Mouse (Mus musculus) forebrain, embryonic 15.5 days (tissue): ENCODE data around the gene Cd320. TPM values are rescaled to one million over a fixed set of nuclear protein-coding genes. Genes with fewer than 3 reads are reported as not detected.
A peak's percentile ranks its signal among the peaks of the same experiment; 100 is the strongest.

Source experiments
- ATAC-seq: fragments of 200-750 bp; cut with Nextera tagmentation; replicated peaks from 2 replicates; pipeline ENCODE4 v1.8.0; 2017; ENCODE audit warnings: mild to moderate bottlenecking, moderate TSS enrichment, moderate library complexity
- H3K27ac ChIP-seq: fragments of 300-500 bp; sonication (generic); replicated peaks from 2 replicates; pipeline ENCODE4 v1.5.1; 2015; ENCODE audit warnings: mild to moderate bottlenecking, inconsistent platforms
- H3K27me3 ChIP-seq: fragments of 300-500 bp; sonication (generic); 2 replicates; pipeline ENCODE4 v1.6.1; 2015; ENCODE audit warnings: inconsistent platforms
- H3K36me3 ChIP-seq: fragments of 300-500 bp; sonication (generic); 2 replicates; pipeline ENCODE4 v1.6.1; 2015; ENCODE audit warnings: mild to moderate bottlenecking, inconsistent platforms
- H3K4me1 ChIP-seq: fragments of 300-500 bp; sonication (generic); 2 replicates; pipeline ENCODE4 v1.6.1; 2015; ENCODE audit warnings: inconsistent platforms
- H3K4me2 ChIP-seq: fragments of 300-500 bp; sonication (generic); replicated peaks from 2 replicates; pipeline ENCODE4 v1.6.1; 2015; ENCODE audit warnings: mild to moderate bottlenecking, inconsistent platforms
- H3K4me3 ChIP-seq: fragments of 300-500 bp; sonication (generic); 2 replicates; pipeline ENCODE4 v1.5.1; 2015; ENCODE audit warnings: mild to moderate bottlenecking, inconsistent platforms
- H3K9ac ChIP-seq: fragments of 300-500 bp; sonication (generic); replicated peaks from 2 replicates; pipeline ENCODE4 v1.6.1; 2015; ENCODE audit warnings: mild to moderate bottlenecking, inconsistent platforms
- H3K9me3 ChIP-seq: fragments of 300-500 bp; sonication (generic); 2 replicates; pipeline ENCODE4 v1.6.1; 2016; ENCODE audit warnings: inconsistent platforms
- WGBS: fragments of 180-500 bp; shearing (Covaris S2); methylation state at CpG from one replicate; pipeline ENCODE4 v1.1.7; 2015; ENCODE audit warnings: mixed read lengths; 5-methylcytosine and 5-hydroxymethylcytosine counted together
- polyA plus RNA-seq: library from polyadenylated mRNA; unstranded; fragments of >200 nt; fragmentation: Nextera tagmentation; extraction: Ambion mirVana; gene quantifications from 2 replicates; pipeline ENCODE4 v1.2.1, GENCODE M21; 2015

Gene Cd320
- polyA plus RNA-seq: 60.7 and 63.5 TPM in 2 replicates

- H3K9me3 ChIP-seq: no peaks in the 10 kb centered on the region
- H3K4me2 ChIP-seq: peak within 1 kb of the TSS; percentile 87
- peak; percentile 97 for ATAC-seq
- peak within 1 kb of the TSS; percentile 83 for H3K4me3 ChIP-seq
- 0% methylated on average over 45 of the region's 45 CpGs for WGBS
- H3K4me1 ChIP-seq: peaks cover 15% of the 10 kb centered on the region
- H3K9ac ChIP-seq: peak within 1 kb of the TSS; percentile 75
- no peaks in the 10 kb centered on the region for H3K27me3 ChIP-seq
- H3K27ac ChIP-seq: peak within 1 kb of the TSS; percentile 82
- H3K36me3 ChIP-seq: peaks cover 16% of the 10 kb centered on the region
These were observed at the start of gene Cd320 for GRCm38 (mm10) chr17:33842966-33843795. Cd320 (plus strand) TSS chr17:33843091.

- Histone ChIP-seq H3K9me3 (no peaks in the 10 kb centered on the region), H3K4me2 (no peak overlapping the region), H3K36me3 (no peaks in the 10 kb centered on the region), H3K9ac (no peak overlapping the region), H3K27ac (no peak overlapping the region), H3K4me3 (no peak overlapping the region), H3K27me3 (no peaks in the 10 kb centered on the region), H3K4me1 (no peaks in the 10 kb centered on the region)
- no peak for ATAC-seq
- 40% methylated on average over 3 of the region's 3 CpGs for WGBS
These were observed 44.6 kb upstream of the Cd320 start for GRCm38 (mm10) chr17:33798306-33798705.

- no peak for ATAC-seq
- no peaks in the 10 kb centered on the region for H3K27me3 ChIP-seq
- H3K4me1 ChIP-seq: no peaks in the 10 kb centered on the region
These were observed 43.6 kb upstream of the Cd320 start for GRCm38 (mm10) chr17:33799277-33799676.

GRCm38 (mm10) chr17:33802221-33802620, 40.7 kb upstream of the Cd320 start:
- H3K27me3 ChIP-seq: no peaks in the 10 kb centered on the region
- no peak for ATAC-seq
- WGBS: 9% methylated on average over 2 of the region's 2 CpGs

More at GRCm38 (mm10) chr17:33799277-33799676, 43.6 kb upstream of the Cd320 start:
- 73% methylated on average over 1 of the region's 1 CpGs for WGBS
- H3K27ac ChIP-seq: no peak overlapping the region
- no peaks in the 10 kb centered on the region for H3K36me3 ChIP-seq
- H3K4me3 ChIP-seq: no peak overlapping the region
- H3K9ac ChIP-seq: no peak overlapping the region
- no peaks in the 10 kb centered on the region for H3K9me3 ChIP-seq
- no peak overlapping the region for H3K4me2 ChIP-seq

GRCm38 (mm10) chr17:33804205-33804604, 38.7 kb upstream of the Cd320 start:
- Histone ChIP-seq H3K4me2 (no peak overlapping the region), H3K36me3 (no peaks in the 10 kb centered on the region), H3K9ac (no peak overlapping the region), H3K4me3 (no peak overlapping the region), H3K9me3 (no peaks in the 10 kb centered on the region), H3K27ac (no peak overlapping the region), H3K4me1 (no peaks in the 10 kb centered on the region), H3K27me3 (no peaks in the 10 kb centered on the region; the same call in 1 of the 2 replicates)
- WGBS: 63% methylated on average over 4 of the region's 4 CpGs
- no peak for ATAC-seq

More at GRCm38 (mm10) chr17:33802221-33802620, 40.7 kb upstream of the Cd320 start:
- Histone ChIP-seq H3K36me3 (no peaks in the 10 kb centered on the region), H3K4me2 (no peak overlapping the region), H3K9me3 (no peaks in the 10 kb centered on the region), H3K27ac (no peak overlapping the region), H3K4me1 (no peaks in the 10 kb centered on the region), H3K9ac (no peak overlapping the region), H3K4me3 (no peak overlapping the region)

- no peaks in the 10 kb centered on the region for H3K4me1 ChIP-seq
- no peak overlapping the region for H3K9ac ChIP-seq
- H3K27me3 ChIP-seq: no peaks in the 10 kb centered on the region; the same call in 1 of the 2 replicates
- WGBS: 59% methylated on average over 1 of the region's 1 CpGs
- ATAC-seq: no peak
- no peaks in the 10 kb centered on the region for H3K36me3 ChIP-seq
- H3K9me3 ChIP-seq: no peaks in the 10 kb centered on the region
- no peak overlapping the region for H3K4me3 ChIP-seq
- H3K4me2 ChIP-seq: no peak overlapping the region
- H3K27ac ChIP-seq: no peak overlapping the region
These were observed 38.1 kb upstream of the Cd320 start for GRCm38 (mm10) chr17:33804745-33805144.

GRCm38 (mm10) chr17:33807181-33807888, 35.6 kb upstream of the Cd320 start:
- no peak overlapping the region for H3K27ac ChIP-seq
- H3K4me3 ChIP-seq: no peak overlapping the region
- no peak overlapping the region for H3K4me2 ChIP-seq
- H3K4me1 ChIP-seq: peaks cover 5% of the 10 kb centered on the region; the same call in 1 of the 2 replicates
- H3K9ac ChIP-seq: no peak overlapping the region
- no peak for ATAC-seq
- H3K9me3 ChIP-seq: no peaks in the 10 kb centered on the region
- WGBS: 65% methylated on average over 8 of the region's 9 CpGs
- no peaks in the 10 kb centered on the region for H3K36me3 ChIP-seq
- H3K27me3 ChIP-seq: no peaks in the 10 kb centered on the region; the same call in 1 of the 2 replicates

GRCm38 (mm10) chr17:33808192-33808591, 34.7 kb upstream of the Cd320 start:
- H3K4me3 ChIP-seq: no peak overlapping the region
- ATAC-seq: no peak
- peaks cover 5% of the 10 kb centered on the region; the same call in 1 of the 2 replicates for H3K4me1 ChIP-seq
- H3K4me2 ChIP-seq: no peak overlapping the region
- H3K27me3 ChIP-seq: no peaks in the 10 kb centered on the region; the same call in 1 of the 2 replicates
- no peak overlapping the region for H3K9ac ChIP-seq
- 35% methylated on average over 10 of the region's 10 CpGs for WGBS
- H3K27ac ChIP-seq: no peak overlapping the region
- H3K9me3 ChIP-seq: no peaks in the 10 kb centered on the region
- H3K36me3 ChIP-seq: no peaks in the 10 kb centered on the region

- Histone ChIP-seq H3K27ac (no peak within 1 kb of the TSS), H3K9me3 (no peaks in the 10 kb centered on the region), H3K4me1 (peaks cover 5% of the 10 kb centered on the region; the same call in 1 of the 2 replicates), H3K27me3 (no peaks in the 10 kb centered on the region; the same call in 1 of the 2 replicates), H3K9ac (peak within 1 kb of the TSS; percentile 40), H3K36me3 (no peaks in the 10 kb centered on the region), H3K4me2 (peak within 1 kb of the TSS; percentile 68), H3K4me3 (peak within 1 kb of the TSS; percentile 47)
- WGBS: 1% methylated on average over 36 of the region's 36 CpGs
- ATAC-seq: peak; percentile 99
These were observed 32.4 kb upstream of the Cd320 start, which contains the start of gene Kank3 for GRCm38 (mm10) chr17:33810334-33811141. Kank3 (plus strand) TSS chr17:33810519.

GRCm38 (mm10) chr17:33811142-33811516, 31.8 kb upstream of the Cd320 start:
- 35% methylated on average over 7 of the region's 7 CpGs for WGBS
- no peak for ATAC-seq
- no peak overlapping the region for H3K9ac ChIP-seq

GRCm38 (mm10) chr17:33812475-33812874, 30.4 kb upstream of the Cd320 start:
- peaks cover 11% of the 10 kb centered on the region for H3K4me1 ChIP-seq
- H3K36me3 ChIP-seq: no peaks in the 10 kb centered on the region
- H3K9me3 ChIP-seq: no peaks in the 10 kb centered on the region
- no peak overlapping the region for H3K4me3 ChIP-seq
- H3K27me3 ChIP-seq: no peaks in the 10 kb centered on the region; the same call in 1 of the 2 replicates
- no peak overlapping the region for H3K27ac ChIP-seq
- H3K9ac ChIP-seq: no peak overlapping the region
- H3K4me2 ChIP-seq: no peak overlapping the region
- 51% methylated on average over 3 of the region's 3 CpGs for WGBS
- no peak for ATAC-seq

More at GRCm38 (mm10) chr17:33811142-33811516, 31.8 kb upstream of the Cd320 start:
- H3K27me3 ChIP-seq: no peaks in the 10 kb centered on the region; the same call in 1 of the 2 replicates
- no peaks in the 10 kb centered on the region for H3K9me3 ChIP-seq
- H3K4me3 ChIP-seq: peak overlapping the region; percentile 47
- no peak overlapping the region for H3K27ac ChIP-seq
- H3K4me1 ChIP-seq: peaks cover 5% of the 10 kb centered on the region; the same call in 1 of the 2 replicates
- H3K4me2 ChIP-seq: peak overlapping the region; percentile 68
- no peaks in the 10 kb centered on the region for H3K36me3 ChIP-seq
